Mouse (Mus musculus) lung, postnatal 4 days (tissue): ENCODE measurements at regions not wholly inside any gene's neighbourhood (a gene's known extent, or its start where the extent isn't known, plus 50 kb on each side); places are given as distances from the start of the nearest gene placed in this dataset.

Experiments
- DNase-seq, 2 experiments: peaks; one replicate each; pipeline ENCODE4 v3.0.0; 2021

DNA sequence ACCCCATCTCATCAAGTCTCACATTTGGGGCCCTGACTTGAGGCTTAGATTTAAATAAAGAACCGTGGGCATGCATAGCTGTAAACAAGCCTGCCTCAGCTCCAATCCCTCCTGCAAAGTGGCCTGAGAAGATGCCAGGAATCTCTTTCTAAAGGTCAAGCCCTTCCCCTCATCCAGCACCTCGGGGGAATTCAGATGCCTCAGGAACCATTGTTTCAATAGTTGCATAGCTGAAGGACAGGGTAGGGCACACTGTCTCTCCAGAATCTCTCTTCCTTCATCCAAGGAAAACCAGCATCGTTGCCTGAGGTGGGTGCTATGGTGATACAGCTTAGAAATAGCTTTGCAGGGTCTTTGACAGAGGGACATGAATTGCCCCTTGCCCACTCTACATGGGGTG lies 154.4 kb downstream of the Thbs2 start:
- DNase-seq: no peak

DNA sequence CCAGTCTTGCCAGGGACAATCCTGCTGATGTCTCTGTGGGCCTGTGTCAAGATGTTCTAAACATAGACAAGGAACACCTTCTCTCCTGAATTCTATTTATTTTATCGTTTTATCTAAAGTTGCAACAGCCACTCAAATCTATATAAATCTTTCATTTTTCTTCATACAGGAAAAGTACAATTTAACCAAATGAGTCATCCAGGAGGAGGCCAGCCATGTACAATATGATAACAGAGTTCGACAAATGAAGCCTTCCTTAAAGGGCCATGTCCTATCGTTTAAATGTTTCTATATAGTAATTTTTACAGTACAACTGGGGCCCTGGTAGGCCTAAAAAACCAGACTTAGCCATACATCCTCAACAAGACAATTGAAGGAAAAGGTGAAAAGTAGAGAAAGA lies 154.8 kb downstream of the Thbs2 start:
- no peak for DNase-seq

DNA sequence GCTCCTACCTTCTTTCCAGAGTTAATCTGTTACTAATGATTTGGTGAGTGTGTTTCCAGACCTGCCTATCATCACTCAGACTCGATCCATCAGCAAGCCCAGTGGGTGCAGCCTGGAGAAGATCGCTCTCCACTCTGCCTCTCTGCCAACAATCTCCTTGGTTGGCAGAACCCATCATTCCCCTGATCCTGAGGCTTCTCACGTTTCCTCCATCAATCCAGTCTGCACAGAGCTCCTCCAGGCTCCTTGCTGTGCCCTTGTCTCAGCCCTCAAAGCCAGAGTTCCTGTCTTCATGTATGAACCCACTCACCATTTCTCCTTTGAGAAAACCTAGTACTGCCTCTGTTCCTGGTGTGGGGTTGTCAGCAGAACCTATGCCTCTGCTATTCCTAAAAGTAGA lies 155.5 kb downstream of the Thbs2 start:
- no peak for DNase-seq

DNA sequence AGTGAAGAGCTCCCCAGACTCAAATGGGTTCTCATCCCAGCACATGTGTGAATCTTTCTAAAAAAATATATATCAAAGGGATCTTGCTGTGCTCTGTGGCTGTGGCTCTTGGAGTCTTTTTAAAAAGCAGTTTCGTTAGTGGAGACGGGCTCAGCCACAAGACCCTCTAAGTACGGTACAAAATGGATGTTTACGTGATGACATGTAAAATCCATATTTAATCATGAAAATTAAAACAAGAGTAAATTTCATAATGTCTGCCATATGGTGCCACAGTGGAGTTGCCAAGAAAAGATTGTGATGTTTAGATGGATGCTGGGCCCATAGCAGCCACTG lies 161.1 kb downstream of the Thbs2 start:
- no peak for DNase-seq

DNA sequence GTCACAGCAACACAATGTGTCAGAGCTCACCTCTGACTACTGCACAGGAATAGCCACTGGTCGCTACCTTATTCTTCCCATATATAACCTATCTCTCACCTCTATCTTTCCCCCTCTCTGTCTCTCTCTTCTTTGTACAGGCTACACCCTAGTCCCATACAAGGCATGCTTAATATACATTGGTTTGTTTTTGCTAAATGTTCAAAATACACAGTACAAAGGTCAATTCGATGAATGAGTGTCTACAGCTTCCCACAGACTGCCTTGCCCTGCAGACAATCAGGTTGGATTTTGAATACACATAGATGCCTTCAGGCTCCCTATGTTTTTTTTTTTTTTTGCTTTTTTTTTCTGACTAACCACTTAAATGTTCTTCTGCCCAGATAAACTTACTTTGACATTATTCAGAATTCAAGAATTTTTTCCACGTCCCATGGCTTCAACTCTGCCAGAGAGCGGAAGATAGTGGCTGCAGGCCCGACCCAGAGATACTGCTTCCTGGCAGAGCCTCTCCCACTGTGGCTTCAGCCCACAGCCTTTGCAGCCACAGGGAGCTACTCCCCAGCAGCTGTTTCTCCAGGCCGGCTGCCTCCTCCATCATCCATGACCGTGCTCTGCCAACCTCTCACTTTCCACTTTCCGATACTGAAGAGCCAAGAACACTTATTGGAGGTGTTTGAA lies 161.6 kb downstream of the Thbs2 start:
- DNase-seq: peak; percentile 26 to 49

DNA sequence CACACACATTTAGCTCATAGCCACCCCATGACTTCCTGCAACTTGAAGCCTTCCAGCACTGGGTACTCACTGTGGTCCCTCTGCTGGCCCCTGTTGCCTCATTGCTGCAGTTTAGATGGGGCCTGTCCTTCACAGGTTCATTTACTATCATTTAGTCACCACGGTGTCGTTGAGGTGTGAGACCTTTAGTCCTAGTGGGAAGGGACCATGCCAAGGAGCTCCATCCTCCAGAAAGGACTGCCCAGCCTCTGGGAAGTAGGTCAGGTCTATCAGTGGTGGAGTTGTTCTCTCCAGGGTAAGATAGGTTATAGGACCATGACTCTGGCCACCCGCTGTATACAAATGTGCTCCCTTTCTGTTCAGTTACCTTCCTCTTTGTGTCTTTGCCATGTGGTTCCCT lies 162.2 kb downstream of the Thbs2 start:
- no peak for DNase-seq

DNA sequence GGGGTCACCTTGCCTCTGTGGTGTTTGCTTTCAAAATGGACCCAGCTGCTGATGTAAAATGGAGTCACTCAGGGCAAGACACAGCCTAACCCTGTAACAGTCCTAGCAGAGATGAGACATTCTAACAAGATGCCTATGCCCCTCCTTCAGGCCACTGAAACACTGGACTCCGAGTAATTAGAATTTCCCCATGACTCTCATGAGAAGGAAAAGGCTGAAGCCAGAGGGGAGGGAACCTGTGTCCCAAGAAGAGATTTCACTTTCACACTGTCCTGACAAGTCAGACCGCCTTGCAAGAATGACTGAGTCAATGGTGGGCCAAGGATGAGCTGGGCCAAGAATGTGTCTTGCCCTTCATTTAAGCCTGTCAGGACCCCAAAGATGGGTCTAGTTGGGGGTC lies 166.3 kb downstream of the Thbs2 start:
- no peak for DNase-seq

DNA sequence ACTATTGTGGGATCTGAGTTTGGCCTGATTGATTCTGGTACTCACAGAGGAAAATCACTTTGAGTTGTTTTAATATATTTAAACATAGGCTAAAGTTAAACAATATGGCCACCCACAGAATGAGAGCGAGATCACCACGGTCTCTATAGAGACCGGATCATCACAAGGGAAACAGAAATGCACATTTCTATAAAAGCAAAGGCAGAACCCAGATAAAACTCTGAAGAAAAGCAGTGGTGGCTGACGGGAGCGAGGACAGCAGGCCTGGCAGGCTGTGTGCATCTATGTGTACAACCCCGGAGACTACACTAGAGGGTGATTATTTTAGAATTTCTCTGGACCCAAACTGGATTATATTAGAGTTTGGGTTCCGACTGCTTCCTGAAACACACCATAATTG lies 168.8 kb downstream of the Thbs2 start:
- DNase-seq: no peak

DNA sequence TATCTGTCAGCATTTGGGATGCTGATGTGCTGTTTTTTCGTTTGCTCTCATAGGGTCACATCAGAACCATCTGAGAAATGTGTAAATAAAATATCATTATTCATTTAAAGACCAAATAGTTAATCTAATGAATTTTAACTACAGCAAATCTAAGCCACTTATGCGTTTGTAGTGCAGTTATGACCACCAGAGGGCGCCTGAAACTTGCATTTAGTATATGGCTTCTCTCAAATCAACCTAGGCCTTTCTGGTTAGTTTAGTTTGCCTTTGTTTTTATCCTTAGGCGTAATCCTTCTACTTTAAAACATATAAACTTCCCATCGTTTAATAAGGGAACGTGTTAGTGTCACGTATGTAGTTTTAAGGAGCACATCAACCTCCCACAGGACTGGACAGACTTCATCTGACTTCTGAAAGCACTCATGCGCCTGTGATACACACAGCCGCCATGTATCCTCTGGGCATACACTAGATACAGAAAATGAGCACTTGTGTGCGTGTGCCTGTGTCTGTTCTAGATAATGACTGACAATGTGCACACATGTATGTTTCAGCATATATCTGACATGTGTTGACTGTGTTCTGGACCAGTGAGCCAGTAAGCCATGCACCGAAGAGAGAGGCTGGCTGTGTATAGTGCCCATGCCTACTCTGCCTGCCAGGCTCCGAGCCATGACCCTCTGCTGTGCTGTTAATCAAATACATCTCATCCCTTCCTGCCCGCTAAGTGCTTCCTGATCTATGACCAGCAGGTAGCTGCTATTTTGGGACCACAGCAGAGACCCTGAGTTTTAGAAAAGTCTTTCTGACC lies 169.4 kb downstream of the Thbs2 start:
- peak in 1 of 2 experiments; percentile 52 for DNase-seq

DNA sequence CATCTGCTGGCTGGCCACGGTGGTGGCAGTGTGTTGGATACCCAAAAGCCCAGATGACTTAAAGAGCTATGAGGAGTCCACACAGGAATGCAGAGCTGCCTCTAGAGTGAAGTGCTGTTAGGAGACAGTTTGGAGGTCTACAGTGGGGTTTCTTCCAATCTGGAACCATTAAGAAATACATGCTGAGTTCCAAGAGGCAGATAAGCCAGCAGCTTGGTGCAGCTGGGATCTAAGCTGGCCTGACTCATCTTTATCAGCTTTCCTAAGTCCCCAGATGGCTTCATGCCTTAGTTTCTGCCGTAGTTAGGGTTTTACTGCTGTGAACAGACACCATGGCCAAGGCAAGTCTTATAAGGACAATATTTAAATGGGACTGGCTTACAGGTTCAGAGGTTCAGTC lies 172.0 kb downstream of the Thbs2 start:
- no peak for DNase-seq

DNA sequence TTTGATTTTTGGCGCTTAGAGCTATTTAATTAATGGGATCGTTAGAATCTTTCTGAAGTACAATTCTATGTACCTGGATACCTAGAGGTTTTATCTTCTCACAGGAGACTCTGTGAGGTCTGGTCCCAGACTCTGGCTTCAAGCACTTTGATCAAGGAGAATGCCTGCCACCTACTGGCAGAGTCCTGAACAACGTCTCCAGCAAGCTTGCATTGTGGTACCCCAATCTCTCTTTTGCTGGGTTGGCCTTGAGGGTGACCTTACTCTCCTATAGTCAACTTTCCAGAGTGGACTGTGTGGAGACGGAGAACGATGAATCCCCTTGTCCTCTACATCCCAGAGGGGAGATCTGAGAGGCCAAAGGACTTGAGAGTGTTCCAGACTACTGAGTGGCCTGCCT lies 173.5 kb downstream of the Thbs2 start:
- DNase-seq: peak; percentile 51 to 69

DNA sequence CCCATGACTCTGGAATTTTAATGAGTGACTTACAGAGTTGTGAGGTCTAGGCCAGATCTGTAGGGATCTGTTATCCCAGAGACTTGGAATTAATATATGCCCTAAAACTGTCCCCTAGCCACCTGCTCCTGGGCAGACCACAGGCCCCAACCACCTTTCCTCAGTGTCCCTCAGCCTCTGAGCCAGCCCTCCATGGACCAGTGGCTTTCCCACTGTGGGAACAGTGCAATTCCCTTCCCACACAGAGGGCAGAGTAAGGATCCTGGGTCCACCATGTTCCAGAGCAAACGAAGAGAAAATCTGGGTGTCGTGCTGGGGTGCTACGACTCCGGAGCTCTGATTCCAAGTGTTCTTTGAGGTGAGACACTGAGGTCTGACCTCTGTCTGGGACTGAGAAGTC lies 174.7 kb downstream of the Thbs2 start:
- no peak for DNase-seq

DNA sequence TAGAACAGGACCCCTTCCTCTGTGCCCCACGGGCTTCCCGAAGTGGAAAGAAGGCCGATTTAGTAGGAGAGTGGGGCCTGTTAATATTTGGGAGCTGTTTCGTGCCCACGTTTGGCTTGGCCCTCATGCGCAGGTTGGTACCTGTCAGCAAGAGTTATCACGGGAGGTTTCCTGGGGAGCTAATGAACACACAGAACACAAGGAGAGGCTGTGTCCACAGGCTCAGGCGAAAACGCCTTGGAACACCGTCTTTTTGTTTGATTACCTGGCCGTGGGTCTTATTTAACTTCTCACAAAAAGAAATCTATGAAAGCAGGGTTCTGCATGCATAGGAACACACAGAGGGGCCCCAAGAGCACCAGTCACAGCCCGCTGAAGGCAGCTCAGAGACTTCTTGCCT lies 175.8 kb downstream of the Thbs2 start:
- DNase-seq: no peak

DNA sequence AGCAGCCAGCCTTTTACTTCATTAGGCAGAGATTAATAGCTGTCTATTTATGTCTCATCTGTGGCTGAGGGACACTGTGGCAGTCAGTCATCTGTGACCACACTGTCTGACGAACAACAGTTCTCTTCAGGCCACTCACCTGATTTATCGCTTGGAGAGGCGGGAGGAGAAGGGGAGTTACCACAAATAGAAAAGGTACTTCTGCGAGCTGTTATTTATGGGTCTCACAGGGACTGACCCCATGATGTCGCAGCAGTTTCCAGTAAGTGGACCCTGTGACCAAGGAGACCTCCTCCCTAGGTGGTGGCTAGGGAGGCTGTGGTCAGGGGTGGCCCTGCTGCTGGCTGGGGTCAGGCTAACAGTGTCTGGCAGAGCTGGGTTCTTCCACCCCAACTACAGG lies 176.7 kb downstream of the Thbs2 start:
- no peak for DNase-seq

DNA sequence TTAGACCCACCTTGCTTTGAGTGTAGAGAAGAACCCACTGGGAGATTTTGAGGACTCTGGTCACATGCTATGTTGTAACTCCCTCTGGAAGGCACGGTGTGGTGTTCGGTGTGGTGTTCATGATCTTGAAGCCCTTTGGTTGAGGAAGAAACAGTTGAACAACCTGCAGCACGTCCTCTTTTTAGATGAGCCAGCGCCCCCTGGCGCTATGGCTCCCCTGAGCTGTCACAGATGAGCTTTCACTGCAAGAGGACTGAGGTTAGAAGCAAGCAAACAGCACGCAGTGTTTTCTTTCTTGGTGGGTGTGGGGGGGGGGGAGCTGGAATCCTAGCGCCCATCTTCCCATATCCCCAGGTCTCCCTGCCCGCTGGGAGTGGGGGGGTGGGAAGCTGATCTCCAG lies 177.9 kb downstream of the Thbs2 start:
- DNase-seq: peak; percentile 58

DNA sequence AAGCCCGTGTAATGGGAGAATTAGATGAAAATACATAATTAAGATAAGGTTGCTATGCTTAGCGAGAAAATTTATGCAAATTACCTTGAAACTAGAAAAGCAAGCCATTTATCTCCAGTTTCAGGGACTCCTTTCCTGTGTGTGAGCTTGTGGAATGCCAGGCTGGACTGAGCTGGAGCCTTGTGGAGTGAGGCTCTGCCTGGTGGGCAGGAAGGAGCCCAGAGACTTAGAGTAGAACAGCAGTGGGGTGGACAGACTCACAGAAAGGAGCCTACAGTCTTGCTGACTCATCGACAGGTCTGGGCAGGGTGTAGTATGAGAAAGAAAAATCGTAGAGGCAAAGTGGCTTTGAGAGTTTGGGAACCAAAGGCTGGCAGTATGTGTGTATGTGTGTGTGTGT lies 180.6 kb downstream of the Thbs2 start:
- DNase-seq: no peak

DNA sequence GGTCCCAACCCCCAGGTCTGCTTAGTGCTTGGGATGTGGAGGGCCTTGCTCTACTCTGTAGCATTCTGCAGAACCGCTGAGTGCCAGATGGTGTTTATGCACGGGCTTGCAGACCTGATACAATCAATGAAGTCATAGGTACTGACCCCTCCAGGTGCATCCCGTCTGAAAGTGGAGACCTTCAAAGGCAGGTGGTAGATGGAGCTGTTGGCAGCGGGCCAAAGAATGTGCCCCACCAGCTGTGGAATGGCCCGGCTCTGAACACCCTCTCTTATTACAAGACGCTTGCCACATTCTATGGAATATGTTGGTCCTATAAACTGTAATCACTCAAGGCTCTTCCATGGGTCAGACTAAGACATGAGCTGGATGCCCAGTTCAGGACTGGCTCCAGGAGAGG lies 183.5 kb downstream of the Thbs2 start:
- no peak for DNase-seq

DNA sequence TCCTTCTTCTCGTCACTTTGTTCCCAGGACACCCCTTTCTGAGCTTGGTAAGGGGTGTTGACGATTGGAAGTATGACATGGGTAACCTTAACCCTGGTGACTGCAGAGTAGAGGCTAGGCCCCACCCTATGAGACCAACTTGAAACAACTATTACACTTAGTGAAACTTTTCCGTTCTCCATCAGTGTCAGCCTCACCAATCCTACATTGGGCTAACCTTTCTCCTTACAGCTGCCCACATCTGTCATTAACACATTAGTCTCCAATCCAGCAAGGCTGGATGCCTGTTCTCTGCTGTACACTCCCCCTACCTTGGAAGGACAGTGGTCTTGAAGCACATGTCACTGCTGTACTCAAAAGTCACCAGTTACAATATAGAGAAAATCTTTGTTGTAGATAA lies 186.9 kb downstream of the Thbs2 start:
- DNase-seq: no peak

DNA sequence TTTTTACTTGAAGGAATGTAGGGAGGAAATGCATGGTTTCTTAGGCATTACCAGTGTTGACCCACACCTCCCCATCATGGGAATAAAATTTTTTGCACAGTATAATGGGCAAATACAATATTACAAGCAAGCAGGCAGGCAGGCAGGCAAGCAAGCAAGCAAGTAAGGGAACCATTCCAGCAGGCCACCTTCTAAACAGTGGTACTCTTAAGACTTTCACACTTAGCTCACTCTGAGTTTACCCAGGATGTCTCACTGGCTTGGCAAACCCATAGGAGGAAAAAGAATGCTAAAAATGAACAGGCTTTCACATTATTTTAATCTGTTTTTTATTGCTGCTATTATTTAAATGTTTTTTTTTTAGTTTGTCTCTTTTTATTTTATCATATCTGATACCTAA lies 187.9 kb downstream of the Thbs2 start:
- DNase-seq: no peak

DNA sequence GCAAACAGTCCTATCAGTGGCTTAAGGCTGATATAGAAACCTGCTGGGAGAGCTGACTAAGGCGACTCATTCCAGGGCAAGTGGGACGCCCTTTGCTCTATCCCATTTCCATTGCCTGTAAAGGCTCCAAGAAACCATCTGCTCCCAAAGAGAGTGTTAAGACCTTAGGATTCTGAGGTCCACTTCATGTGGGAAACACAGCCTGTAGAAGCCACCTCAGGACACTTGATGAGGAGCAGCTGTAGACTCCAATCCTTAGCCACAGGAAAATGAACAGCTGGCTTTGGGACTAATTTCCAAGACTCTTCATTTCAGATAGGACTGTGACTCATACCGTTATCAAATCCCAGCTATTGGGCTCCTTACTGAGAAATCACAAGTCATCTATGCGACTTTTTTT lies 188.6 kb downstream of the Thbs2 start:
- no peak for DNase-seq

DNA sequence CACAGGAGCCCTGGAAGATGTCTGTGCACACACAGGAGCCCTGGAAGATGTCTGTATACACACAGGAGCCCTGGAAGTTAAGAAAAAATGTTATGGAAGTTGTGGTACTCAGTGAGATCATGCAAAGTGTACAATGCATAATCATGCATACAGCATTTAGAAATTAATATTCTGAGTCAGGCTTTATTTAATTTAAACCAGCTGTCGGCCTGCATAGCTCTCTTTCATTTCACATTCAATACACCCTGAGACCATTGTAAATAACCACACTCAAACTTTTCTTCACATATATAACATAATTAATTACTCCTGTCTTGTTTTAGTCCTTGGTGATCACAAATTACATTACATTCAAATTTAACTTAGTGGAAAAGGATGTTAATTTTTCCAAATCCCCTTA lies 190.4 kb downstream of the Thbs2 start:
- no peak for DNase-seq

DNA sequence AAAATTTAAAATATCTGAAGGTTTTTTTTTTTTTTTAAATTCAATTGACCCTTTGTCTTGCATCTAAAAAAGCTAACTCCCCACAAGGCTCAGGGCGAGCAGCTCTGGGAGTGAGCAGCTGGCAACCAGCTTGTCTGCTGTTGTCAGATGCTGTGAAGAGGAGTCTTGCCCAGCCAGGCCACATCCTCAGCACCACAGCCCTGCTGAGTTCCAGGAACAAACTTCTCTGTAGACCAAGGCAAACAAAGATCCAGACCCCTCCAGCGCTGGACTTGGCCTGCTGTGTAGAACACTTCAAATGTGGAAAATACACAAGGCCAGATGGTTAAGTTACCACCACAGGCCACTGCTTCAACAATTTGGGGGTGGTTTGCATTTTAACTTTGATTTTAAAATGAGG lies 192.7 kb downstream of the Thbs2 start:
- DNase-seq: no peak

DNA sequence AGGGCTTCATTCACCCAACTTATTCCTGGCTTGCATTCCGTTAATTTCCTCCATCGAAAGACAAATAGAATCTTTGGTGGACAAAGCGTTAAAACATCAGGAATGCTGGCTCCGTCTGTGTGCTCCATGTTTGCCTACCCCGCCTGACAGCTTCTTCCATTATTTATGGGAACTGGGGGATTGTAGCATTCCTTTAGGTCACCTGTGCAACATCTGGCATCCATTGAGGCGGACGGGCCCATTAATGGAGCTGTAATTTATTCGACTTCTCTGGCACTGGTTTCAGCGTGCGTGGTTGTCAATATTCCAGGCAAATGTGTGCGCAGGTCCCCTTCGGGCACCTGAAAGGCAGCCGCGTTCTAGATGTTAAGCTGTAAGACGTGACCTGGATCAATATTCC lies 196.9 kb downstream of the Thbs2 start:
- no peak for DNase-seq

DNA sequence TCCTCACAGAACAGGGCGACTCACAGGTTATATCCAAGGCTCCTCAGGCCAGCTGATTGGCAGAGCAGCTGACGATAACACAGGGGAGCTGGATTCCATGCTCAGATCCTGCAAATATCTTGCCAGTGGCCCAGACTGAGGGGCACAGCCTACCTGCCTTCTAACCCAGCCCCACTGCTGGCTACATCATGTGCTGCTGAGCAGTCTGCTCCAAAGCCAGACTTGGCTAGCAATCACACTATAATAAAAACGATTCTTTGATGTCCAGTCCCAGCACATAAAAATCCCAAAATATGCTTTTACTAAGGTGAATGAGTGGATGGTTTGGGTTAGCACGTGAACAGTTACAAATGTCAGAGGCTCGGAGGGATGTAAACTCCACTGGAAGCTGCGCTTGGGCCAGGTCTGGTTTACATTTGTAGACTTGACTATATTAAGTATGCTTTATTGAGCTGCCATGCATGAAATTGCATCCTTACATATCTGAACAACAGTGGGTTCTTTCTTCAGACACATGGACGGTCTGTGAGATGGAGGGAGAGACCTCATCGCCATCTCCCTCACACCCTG lies 200.2 kb downstream of the Thbs2 start:
- no peak for DNase-seq

DNA sequence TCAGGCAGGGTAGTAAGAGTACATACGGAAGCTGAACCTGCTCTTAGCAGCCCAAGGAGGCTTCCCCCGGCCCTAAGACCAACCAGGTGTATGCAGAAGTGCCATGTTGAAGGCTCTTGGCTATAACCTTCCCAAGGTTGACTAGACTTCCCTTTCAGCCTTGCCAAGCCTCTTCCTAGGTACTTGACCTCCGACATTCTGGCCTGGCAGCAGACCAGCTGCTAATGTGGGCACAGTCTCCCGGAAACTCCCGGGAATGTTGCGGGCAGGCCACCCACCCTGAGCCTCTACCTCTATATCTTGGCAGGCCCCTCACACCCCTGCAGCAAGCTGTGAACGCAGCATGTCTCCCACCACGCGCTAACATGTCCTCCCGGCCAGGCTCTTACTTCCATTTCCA lies 201.1 kb downstream of the Thbs2 start:
- DNase-seq: peak; percentile 14 to 43
